Mouse (Mus musculus) megakaryocyte, embryonic 14.5 days (primary cell): ENCODE results near the gene Akap13.

Experiments
- FLI1 ChIP-seq: IDR thresholded peaks from 2 replicates; pipeline ENCODE4 v1.6.1; 2012; ENCODE audit warnings: low read length, inconsistent platforms, mixed read lengths
- GATA1 ChIP-seq: IDR thresholded peaks from 3 replicates; pipeline ENCODE4 v1.6.1; 2012; ENCODE audit warnings: mixed read lengths, low read length, inconsistent platforms, borderline replicate concordance

DNA sequence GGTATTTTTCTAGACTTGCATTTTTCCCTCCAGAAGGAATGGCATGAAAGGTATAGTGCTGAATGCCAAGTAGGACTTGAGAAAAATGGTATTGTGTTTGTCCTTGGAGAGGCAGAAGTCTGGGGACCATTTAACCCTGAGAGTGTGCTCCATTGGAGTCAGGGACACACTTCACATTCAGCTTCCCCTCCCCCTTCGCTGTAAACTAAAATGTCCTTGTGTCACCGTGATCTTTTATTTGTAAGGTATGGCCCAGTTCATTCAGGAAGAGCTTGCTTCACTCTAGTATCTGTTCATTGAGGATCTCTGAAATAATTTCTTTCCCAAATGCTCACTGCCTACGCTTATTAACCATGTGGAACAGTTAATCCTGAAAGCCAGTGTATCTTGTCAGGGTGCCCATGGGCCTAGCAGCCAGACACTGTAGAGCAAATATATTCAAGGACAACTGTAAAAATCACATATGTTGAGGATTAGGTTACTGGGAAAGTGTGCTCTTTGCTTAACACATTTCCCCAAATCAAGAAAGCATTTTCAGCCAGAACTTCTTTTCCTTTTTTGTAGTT is 165.1 kb downstream of the Akap13 start:
- TF ChIP-seq FLI1 = no peak
- no peak for TF ChIP-seq GATA1
